Mouse (Mus musculus): ENCODE results near the gene Enho.

The Enho gene

GRCm38 (mm10) chr4:41631390-41631789, 8.7 kb downstream of the Enho start:
- DNase-seq (ENCODE audit: low read depth), result no peak

GRCm38 (mm10) chr4:41630196-41630595, 9.9 kb downstream of the Enho start:
- no peak for DNase-seq (ENCODE audit: low read depth)

GRCm38 (mm10) chr4:41628202-41628927, 11.8 kb downstream of the Enho start:
- DNase-seq (ENCODE audit: low read depth), result no peak

- no peak for DNase-seq (ENCODE audit: low read depth)
These were observed 18.1 kb downstream of the Enho start for GRCm38 (mm10) chr4:41622071-41622470.

- no peak for DNase-seq (ENCODE audit: low read depth)
These were observed 21.0 kb downstream of the Enho start for GRCm38 (mm10) chr4:41618916-41619746.

- DNase-seq (ENCODE audit: low read depth), result no peak
These were observed 24.2 kb downstream of the Enho start for GRCm38 (mm10) chr4:41615661-41616599.

GRCm38 (mm10) chr4:41614156-41614555, 26.0 kb downstream of the Enho start:
- DNase-seq (ENCODE audit: low read depth), result peak; percentile 74

- DNase-seq (ENCODE audit: low read depth), result no peak
These were observed 28.0 kb downstream of the Enho start for GRCm38 (mm10) chr4:41612166-41612565.

GRCm38 (mm10) chr4:41610594-41610980, 29.5 kb downstream of the Enho start:
- DNase-seq (ENCODE audit: low read depth), result no peak

GRCm38 (mm10) chr4:41609681-41610593, 30.2 kb downstream of the Enho start:
- DNase-seq (ENCODE audit: low read depth), result peak; percentile 21

- DNase-seq (ENCODE audit: low read depth), result peak; percentile 45
These were observed 33.3 kb downstream of the Enho start for GRCm38 (mm10) chr4:41606784-41607183.

- peak; percentile 14 for DNase-seq (ENCODE audit: low read depth)
These were observed 35.4 kb downstream of the Enho start for GRCm38 (mm10) chr4:41604476-41605396.

GRCm38 (mm10) chr4:41602818-41603217, 37.3 kb downstream of the Enho start:
- no peak for DNase-seq (ENCODE audit: low read depth)

All from induced T-regulatory cell, adult 2 months (primary cell).